Mouse (Mus musculus) testis, adult 2 months (tissue): ENCODE data around the gene D2hgdh.
"Not testable (repeated sequence)": the region's sequence is repeated elsewhere in the genome, so short reads cannot be mapped to it uniquely, and the experiment has no call there.

ENCODE experiments used
- CTCF ChIP-seq: fragments of 200-500 bp; IDR thresholded peaks from 2 replicates; pipeline ENCODE4 v1.5.1; 2012; ENCODE audit warnings: low read depth, mild to moderate bottlenecking, inconsistent platforms, low read length, moderate library complexity; ENCODE audit not compliant: control insufficient read depth, insufficient read depth, insufficient replicate concordance
- POLR2A ChIP-seq: fragments of 200-500 bp; IDR thresholded peaks from 2 replicates; pipeline ENCODE4 v1.6.1; 2012; ENCODE audit warnings: low read depth, mild to moderate bottlenecking, inconsistent platforms, low read length, moderate library complexity; ENCODE audit not compliant: control insufficient read depth

DNA sequence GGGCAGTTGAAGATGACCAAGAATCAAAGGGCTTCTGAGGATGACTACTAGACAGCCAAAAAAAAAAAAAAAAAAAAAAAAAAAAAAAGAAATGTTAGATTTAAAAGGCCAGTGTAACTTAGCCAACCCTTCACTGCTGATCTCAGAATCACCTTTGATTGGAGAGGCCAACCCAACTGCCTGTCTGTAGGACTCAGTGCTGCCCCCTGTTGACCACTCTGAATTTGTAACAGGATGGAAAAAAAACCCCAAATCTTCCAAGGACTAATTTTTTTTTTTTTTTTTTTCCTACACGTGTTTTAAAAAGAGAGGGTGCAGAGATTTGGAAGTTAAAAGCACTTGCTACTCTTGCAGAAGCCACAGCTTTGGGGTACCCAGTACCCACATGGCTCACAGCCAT, 66.2 kb downstream of the D2hgdh start:
- not testable (repeated sequence) for TF ChIP-seq POLR2A, CTCF
